Mouse (Mus musculus): ENCODE results near the gene Wwox.

Gene Wwox

GRCm38 (mm10) chr8:114850014-114850870, 410.8 kb downstream of the Wwox start:
- no peak for DNase-seq (ENCODE audit: low read depth in 2 of 2, low spot score in 2 of 2)

- no peak for DNase-seq (ENCODE audit: low read depth in 2 of 2, low spot score in 2 of 2)
Measured at GRCm38 (mm10) chr8:114853765-114854164, 414.3 kb downstream of the Wwox start.

- no peak for DNase-seq (ENCODE audit: low read depth in 2 of 2, low spot score in 2 of 2)
Measured at GRCm38 (mm10) chr8:114855833-114856232, 416.4 kb downstream of the Wwox start.

DNA sequence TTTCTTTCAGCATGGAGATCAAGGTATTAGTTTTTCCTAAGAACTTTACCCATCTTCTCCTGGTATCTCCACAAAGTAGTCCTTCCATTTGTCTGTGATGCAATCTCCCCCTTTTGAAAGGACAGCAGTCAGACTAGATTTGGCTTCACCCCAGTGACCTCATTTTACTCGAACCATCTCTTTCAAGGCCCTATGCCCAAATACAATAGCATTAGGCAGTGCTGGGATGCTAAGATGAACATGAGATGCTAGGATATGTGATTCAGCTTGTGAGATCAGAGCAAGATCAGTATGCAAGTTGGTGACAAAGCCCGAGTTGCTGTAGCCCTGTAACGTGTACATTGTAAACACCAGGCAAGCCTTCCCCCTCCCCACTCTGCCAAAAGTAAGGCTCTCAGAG, 426.5 kb downstream of the Wwox start:
- no peak for DNase-seq (ENCODE audit: low read depth in 2 of 2, low spot score in 2 of 2)

DNA sequence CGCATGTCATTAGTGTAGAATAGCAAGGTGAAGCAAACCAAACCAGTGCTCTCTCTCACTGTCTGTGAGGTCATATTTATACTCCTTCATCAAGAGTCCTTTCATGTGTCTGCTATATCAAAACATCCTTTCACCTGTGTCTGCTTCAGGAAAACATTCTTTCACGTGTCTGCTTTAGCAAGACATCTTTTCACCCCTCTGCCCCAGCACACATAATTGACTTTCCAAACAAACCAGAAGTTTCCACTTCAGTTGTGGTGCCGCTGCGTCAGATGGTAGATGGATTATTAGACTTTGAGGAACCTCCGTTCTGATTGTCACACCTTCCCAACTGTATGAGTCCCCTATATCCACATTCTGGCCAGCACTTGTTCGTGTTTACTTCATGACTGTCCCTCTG, 429.9 kb downstream of the Wwox start:
- peak; percentile 34 to 42 for DNase-seq (ENCODE audit: low read depth in 2 of 2, low spot score in 2 of 2)

- peak in 1 of 2 experiments; percentile 40 for DNase-seq (ENCODE audit: low read depth in 2 of 2, low spot score in 2 of 2)
Measured at GRCm38 (mm10) chr8:114870410-114870809, 431.0 kb downstream of the Wwox start.

GRCm38 (mm10) chr8:114872491-114872890, 433.0 kb downstream of the Wwox start:
- DNase-seq (ENCODE audit: low read depth in 2 of 2, low spot score in 2 of 2): no peak

GRCm38 (mm10) chr8:114875161-114875560, 435.7 kb downstream of the Wwox start:
- DNase-seq (ENCODE audit: low read depth in 2 of 2, low spot score in 2 of 2): peak; percentile 35 to 44

DNA sequence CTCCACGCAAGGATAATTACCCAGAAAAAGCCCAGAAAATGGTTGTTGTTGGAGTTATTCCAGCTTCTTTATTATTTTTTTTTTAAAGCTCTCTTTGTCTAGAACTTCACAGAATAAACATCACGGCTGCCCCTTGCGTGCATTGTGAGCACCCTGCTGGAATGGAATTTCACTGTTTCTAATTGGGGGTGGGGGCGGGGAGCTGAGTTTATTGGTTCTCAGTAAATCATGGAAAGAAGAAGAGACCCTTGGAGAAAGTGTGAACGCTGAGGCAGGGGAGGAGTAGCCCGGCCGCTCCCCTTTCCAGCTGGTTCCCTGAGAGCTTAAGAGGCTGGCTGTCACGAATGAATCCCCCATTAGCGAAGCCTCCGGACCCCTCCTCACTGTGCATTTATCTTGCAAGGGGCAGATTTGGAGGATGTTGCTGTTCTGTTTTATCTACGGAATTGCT, 436.7 kb downstream of the Wwox start:
- no peak for DNase-seq (ENCODE audit: low read depth in 2 of 2, low spot score in 2 of 2)

DNA sequence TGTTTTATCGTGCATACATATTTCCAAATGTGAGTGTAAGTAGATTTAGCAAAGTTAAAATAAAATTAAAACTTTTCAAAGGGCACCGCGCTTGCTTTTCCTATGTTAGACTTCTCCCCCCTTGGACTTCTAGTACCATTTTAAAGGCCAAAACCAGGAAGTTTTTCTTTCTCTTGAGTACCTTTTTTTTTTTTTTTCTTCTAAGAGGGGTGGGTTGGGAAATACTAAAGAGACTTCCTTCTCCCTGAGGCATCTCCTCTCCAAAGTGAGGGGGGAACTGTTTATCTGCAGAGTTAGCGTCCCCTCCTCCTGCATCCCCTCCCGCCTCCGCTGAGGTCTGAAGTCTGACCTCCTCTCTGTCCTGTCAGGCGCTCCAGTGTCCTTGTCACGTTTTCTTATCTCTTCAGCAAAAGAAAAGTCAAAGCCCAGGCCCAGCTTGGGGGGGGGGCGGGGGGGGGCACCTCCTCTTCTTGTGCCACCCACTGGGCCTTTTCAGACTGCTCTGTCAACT, 437.3 kb downstream of the Wwox start:
- no peak for DNase-seq (ENCODE audit: low read depth in 2 of 2, low spot score in 2 of 2)

GRCm38 (mm10) chr8:114877234-114877633, 437.8 kb downstream of the Wwox start:
- no peak for DNase-seq (ENCODE audit: low read depth in 2 of 2, low spot score in 2 of 2)

DNA sequence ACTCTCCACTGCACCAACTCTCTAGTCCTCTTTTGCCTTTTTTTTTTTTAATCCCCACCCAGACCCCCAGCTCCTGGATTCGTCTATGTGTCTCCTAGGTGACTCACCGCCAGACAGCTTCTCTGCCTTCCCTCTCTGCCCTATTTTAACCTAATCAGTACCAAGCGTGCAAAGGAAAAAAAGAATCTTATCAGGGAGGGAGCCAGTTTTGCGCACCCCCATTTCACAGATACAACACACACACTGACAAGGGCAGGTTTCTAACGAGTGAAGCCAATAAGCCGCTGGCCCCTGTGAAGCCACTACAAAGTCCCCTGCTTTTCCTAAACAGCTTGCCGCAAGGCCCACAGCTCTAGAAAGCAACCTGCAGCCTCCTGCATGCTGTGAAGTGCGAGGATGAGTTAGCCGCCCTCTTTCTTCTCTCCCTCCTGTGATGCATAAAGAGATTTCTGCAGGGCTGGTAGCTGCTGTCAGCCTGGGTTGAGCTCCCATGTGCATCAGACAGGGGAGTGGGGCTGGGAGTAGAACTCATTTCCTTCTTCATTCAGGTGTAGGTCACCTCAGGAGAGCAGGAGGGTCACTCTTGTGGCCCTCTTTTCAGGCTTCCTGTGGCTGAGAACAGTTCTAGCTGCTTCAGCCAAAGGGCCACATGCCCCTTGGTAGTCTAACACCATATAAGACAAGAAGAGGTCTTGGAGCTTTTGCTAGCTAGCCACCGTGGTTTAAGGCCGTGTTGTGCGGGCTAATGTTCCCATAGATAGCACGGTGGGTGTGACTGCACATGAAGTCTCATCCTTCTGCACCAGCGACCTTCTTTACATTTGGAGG, 439.2 kb downstream of the Wwox start:
- no peak for DNase-seq (ENCODE audit: low read depth in 2 of 2, low spot score in 2 of 2)

- no peak for DNase-seq (ENCODE audit: low read depth in 2 of 2, low spot score in 2 of 2)
Measured at GRCm38 (mm10) chr8:114879277-114879568, 439.8 kb downstream of the Wwox start.

DNA sequence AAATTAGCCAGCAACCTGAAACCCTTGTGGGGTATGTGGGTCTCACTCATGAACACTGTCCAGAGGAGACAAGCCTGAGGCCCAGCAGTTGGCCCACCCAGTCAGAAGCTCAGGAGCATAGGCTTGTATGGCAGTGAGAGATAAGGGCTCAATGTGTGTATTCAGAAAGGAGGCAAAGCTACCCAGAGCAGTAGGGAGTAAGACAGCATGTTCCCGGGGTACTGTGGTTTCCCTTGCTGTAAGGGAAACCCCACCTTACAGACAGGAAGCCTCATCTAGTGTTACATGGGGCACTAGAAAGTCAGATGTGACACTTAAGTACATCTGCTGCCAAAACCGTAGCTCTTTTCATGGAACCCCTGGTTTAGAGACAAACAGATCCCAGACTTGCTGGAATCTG, 440.2 kb downstream of the Wwox start:
- peak; percentile 49 to 54 for DNase-seq (ENCODE audit: low read depth in 2 of 2, low spot score in 2 of 2)

GRCm38 (mm10) chr8:114880475-114881135, 441.1 kb downstream of the Wwox start:
- DNase-seq (ENCODE audit: low read depth in 2 of 2, low spot score in 2 of 2): peak; percentile 45 to 56

- DNase-seq (ENCODE audit: low read depth in 2 of 2, low spot score in 2 of 2): peak; percentile 42 to 61
Measured at GRCm38 (mm10) chr8:114881891-114882401, 442.5 kb downstream of the Wwox start.

DNA sequence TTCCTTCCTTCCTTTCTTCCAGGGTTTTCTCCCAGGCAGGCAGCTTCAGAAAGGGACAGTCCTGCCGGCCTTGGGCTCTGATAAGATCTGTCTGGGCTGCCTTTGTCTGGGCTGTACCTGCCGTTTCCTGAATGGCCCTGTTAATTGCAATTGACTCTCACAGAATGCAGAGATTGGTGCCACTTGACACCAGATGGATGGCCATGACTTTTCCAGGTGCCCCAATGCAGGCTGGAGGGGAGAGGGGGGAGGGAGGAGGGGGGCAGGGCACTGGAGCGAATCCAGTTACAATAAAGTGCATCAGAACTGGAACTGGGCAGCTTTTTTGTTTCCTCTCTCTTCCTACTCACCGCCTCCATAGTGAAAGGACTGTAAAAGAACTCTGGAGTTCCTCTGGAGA, 443.0 kb downstream of the Wwox start:
- DNase-seq (ENCODE audit: low read depth in 2 of 2, low spot score in 2 of 2): no peak

- DNase-seq (ENCODE audit: low read depth in 2 of 2, low spot score in 2 of 2): no peak
Measured at GRCm38 (mm10) chr8:114882936-114883606, 443.6 kb downstream of the Wwox start.

GRCm38 (mm10) chr8:114883967-114884366, 444.5 kb downstream of the Wwox start:
- no peak for DNase-seq (ENCODE audit: low read depth in 2 of 2, low spot score in 2 of 2)

GRCm38 (mm10) chr8:114885026-114885592, 445.7 kb downstream of the Wwox start:
- DNase-seq (ENCODE audit: low read depth in 2 of 2, low spot score in 2 of 2): no peak

Data from CD8-positive naive resting alpha-beta T cell, adult 2 months (primary cell).